Mouse (Mus musculus) adrenal gland, adult 2 months (tissue): ENCODE results near the gene Gps2. TPM values are rescaled to one million over a fixed set of nuclear protein-coding genes. Genes with fewer than 3 reads are reported as not detected.

Experiments
- DNase-seq: peaks from one replicate; pipeline ENCODE4 v3.0.0; 2021
- long read RNA-seq: library from polyadenylated mRNA; stranded (forward); transcript quantifications from one replicate; pipeline ENCODE4 v2.0.0, GENCODE M21; 2021
- polyA plus RNA-seq: library from polyadenylated mRNA; depleted of rRNA; stranded (reverse); fragments of >200 nt; gene quantifications from 2 replicates; pipeline ENCODE4 v1.2.3, GENCODE M21; 2012; rRNA removed
- total RNA-seq, 2 experiments: library from RNA; stranded (reverse); gene quantifications; 2 replicates each; pipeline ENCODE4 v1.2.3; 2021

Gene Gps2
- total RNA-seq (10 to 100 TPM; 44.7 to 61.8 TPM), polyA plus RNA-seq (130 and 148 TPM in 2 replicates)
- long read RNA-seq, transcript Gps2-203 (11 exons, 1,159 nt): major isoform, 19 of 47 reads
- long read RNA-seq, transcript Gps2-201 (10 exons, 1,220 nt): major isoform, 19 of 47 reads
- long read RNA-seq, partial matches to known transcripts: 5 of 47 reads
- long read RNA-seq, other reads (novel, unspliced or antisense): 4 of 47 reads

GRCm38 (mm10) chr11:69913554-69914371 is at the start of gene Gps2:
TSS of gene Gps2 (plus strand) at chr11:69913888.
- peak; percentile 95 for DNase-seq

DNA sequence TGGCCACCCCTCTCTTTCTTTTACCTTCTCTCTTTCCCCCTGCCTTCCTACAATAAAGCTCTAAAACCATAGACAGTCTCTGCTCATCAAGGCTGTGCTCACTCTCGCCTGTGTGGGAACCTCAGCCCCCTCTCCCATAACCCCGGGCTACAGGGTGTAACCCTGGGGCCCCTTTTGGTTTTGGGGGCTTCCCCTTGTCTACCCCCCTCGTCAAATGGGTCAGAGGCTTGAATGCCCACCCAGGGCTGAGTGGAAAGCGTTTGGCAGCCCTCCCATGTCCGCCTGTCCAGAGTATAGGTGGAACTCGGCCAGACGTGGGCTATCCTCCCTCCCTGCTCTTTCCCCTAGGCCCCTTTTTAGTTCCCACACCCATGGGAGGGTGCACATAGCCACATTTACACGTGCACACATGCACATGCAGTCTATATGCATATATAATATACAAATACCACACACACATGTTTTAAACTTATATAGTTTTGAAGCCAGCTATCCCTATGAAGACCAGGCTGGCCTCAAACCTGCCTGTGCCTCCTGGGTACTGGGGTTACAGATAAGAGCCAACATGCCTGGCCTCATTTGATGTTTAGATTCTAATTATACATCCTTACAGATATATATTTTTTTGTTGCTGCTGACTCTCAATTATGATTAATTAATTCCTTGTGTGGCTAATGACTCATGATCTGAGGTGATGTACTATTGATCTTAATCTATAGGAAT is 49.4 kb upstream of the Gps2 start:
- DNase-seq: no peak

- no peak for DNase-seq
These were observed 48.1 kb upstream of the Gps2 start for GRCm38 (mm10) chr11:69865561-69865960.

DNA sequence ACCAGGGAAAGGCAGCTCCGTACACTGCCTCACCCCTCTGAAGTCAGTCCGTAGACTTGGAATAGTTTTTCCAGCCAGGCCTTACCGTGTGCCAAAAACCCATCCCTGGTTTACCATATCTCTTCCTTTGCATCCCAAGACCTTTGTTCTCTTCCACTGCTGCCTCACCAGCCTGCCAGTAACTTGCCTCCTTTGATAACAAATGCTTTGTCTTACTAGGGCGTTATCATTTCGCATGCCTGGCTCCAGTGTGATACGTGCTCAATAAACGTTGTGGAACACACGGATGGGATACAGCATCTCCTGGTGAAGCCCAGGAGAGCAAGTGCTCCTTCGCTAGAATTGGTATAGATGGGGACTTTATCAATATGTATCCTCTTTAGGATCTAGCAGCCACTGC is 46.4 kb upstream of the Gps2 start:
- DNase-seq: no peak

- DNase-seq: no peak
These were observed 43.2 kb upstream of the Gps2 start for GRCm38 (mm10) chr11:69870289-69871069.

DNA sequence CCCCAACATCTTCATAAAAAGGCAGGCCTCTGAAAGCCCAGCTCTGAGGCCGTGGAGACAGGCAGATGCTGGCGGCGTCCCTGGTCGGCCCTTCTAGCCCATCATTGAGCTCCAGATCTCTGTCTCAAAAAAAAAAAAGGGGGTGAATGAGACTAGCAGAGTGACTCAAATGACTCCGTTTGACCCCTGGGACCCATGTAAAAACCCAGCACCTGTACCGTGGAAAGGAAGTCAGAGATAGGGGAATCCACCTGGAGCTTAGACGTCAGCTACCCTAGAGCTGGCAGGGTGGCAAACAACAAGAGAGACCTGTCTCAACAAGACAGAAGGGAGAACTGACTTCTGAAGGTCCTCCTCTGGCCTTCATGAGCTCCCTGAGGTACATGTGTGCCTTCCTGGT is 41.9 kb upstream of the Gps2 start:
- DNase-seq: no peak

- DNase-seq: peak; percentile 67
These were observed 41.2 kb upstream of the Gps2 start for GRCm38 (mm10) chr11:69872451-69872850.

- peak; percentile 40 for DNase-seq
These were observed 37.5 kb upstream of the Gps2 start for GRCm38 (mm10) chr11:69876186-69876585.

- DNase-seq: peak; percentile 86
These were observed 36.8 kb upstream of the Gps2 start for GRCm38 (mm10) chr11:69876867-69877266.

- no peak for DNase-seq
These were observed 35.8 kb upstream of the Gps2 start, which contains the start of gene Tmem95 for GRCm38 (mm10) chr11:69877878-69878277. TSS of gene Tmem95 (minus strand) at chr11:69878018.

DNA sequence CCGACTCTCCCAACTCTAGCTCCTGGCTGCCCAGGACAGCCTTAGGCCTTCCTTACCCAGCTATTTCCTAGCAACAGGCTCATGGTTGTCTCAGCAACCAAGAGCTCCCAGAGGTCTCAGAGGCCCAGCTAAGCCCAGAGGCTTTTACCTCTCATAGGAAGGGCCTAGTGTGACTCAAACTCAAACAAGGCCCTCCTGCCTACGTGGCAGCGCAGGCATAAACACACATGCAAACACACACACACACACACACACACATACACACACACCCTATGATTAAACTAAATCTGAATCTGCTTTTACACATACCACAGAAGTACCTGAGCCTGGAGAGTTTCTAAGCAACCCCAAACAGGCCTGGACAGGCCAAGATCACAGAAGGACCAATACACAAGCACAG is 35.3 kb upstream of the Gps2 start:
- DNase-seq: no peak

- DNase-seq: no peak
These were observed 34.7 kb upstream of the Gps2 start for GRCm38 (mm10) chr11:69878952-69879351.

DNA sequence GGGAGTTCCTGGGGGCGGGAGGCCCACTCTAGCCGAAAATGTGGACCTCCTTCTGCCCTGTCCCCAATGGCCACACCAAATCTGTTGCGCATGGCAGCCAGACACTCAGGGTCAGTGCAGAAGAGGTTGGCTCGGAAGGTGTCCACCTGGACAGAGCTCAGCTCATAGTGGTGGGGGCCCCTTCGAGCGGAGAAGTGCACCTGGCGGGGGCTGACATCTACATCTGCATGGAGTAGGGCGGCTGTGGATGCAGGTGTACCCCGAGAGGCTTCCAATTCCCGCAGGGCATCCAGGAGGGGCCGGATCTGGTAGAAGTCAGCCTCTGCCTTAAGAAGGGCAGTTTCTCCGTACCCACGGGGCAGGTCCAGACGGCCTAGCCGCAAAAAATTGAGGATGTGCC is 34.0 kb upstream of the Gps2 start:
- no peak for DNase-seq

GRCm38 (mm10) chr11:69880506-69880852 is 33.2 kb upstream of the Gps2 start:
- DNase-seq: no peak

DNA sequence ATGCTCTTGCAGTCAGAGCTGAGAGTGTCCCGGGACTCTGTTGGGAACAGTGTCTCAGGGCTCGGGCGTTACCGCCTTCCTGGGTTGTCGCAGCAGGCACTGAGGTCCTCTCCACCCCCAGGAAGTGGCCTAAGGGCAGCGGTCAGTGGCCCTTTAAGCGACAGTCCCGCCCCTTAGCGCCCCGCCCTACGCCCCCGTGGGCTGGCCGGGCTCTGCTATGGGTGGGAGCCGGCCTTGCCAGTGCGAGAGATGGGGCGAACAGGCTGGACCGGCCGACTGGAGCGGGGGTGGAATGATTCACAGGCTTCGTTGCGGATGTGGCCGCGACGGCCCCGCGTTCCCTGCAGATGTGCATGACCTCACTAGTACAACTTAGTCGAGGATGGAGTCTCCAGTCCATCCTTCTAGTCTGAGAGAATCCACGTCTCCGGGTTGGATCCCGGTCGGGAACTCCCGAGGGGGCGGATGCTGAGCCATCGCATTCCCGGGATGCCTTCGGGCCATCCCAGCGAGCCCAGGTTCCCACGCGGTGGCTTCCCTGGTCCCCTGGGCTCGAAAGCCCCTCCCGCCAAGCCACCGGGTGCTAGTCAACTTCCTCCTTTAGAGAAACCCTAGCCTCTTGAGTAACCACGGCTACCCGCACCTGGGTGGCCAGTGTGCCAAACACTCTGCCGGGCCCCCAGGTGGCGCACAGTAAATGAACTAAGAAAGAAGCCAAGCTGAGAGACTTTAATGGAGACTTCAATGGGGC is 32.7 kb upstream of the Gps2 start, which contains the start of gene Kctd11:
Gene Kctd11 (minus strand): TSS at position 554 of the 751 bp plus-strand sequence.
- DNase-seq: peak; percentile 97

DNA sequence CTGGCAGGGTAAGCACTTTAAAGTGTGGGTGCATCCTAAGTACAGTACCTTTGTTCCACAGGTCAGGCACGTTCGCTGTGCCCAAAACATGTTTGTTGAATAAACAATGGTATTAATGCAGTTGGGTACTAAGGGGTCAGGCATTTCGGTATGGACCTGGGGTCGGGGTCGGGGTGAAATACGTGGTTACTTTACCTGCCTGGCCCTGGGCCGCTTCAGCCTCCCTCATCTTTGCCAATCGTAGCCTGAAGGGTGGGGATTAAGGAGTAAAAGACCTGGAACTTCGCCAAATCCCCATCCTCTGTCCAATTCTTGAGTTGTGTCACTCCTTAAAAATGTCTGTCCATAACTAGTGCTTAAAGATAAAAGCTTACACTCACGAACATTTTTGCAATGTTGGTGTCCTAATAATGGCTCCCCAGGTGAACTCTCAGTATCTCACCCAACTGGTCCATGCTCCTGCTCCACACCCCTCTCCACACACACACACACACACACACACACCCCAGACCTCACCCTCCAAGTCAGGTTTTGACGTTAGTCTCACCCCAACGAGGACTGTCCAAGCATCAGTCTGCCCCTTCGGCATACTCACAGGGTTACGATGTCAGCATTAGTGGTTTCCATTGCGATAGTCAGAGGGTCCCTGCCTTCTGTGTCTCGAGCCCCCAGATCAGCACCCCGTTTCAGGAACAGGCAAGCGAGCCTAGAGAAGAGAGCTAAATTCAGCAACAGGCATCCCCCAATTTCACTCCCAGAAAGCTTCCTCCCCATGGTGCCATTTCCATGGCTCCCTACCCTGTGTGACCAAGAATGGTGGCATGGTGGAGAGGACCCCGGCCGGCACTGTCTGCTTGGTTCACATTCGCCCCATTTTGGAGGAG is 31.7 kb upstream of the Gps2 start:
- DNase-seq: no peak

DNA sequence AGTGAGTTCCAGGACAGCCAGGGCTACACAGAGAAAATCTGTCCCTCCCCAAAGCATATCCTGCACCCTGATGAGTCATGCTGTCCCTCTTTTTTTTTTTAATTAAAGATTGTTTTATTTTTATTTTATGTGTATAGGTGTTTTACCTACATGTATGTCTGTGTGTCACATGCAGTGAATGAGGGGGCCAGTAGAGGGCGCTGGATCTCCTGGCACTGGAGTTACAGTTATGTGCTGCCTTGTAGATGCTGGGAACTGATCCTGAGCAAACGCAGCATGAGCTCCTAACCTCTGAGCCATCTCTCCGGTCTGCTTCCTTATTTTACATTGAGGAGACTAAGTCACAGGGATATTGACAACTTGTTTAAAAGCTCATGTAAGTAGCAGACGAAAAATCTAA is 30.6 kb upstream of the Gps2 start:
- no peak for DNase-seq

DNA sequence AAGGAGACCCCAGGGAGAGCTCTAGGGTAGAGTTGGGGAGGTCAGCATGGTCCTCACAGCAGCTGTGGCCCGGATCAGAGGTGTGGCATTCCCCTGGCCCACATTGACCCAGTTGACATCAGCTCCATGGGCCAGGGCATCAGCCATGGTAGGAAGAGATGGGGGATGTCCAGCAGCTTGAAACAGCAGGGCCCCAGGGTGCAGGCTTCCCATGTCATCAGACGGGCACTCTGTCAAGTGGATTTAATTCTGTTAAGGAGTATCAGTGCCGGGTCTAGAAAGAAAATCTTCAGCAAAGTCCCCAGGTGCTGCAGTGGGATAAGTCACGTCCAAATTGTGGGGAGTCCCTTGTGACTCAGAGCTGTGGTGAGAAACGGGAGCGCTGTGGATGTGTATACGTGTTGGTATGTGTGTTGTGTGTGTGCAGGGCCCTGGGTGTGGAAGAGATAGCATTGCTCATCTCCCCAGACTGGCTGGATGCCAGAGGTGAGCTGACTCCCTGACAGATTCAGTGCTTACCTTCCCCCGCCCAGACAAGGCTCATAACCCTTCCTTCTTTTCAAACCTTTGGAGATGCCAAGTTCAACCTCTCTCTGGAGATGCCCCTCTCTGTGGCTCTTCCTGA is 30.0 kb upstream of the Gps2 start:
- no peak for DNase-seq

GRCm38 (mm10) chr11:69884240-69884639 is 29.4 kb upstream of the Gps2 start:
- no peak for DNase-seq

DNA sequence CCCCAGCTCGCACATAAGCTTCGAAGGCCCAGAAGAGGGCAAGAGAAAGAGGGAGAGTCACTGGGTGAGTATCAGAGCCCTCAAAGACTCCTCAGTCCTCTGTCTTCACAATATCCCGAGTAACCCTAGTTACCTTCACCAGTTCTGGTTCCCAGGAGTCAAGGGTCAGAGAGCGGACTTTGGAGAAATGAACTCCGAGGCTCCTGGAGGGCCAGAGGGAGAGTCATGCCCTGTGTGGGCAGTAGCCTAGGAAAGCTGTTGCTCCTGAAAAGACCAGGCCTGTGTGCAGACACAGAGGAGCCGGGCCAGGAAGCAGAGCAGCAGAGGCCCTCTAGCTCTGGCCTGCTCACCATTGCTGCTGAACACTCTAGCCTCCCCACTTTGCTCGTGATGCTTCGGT is 29.0 kb upstream of the Gps2 start:
- no peak for DNase-seq
